Mouse (Mus musculus): Measurements from ENCODE around the gene Ndfip2.

The Ndfip2 gene

GRCm38 (mm10) chr14:105284062-105284461, 25.7 kb downstream of the Ndfip2 start:
- DNase-seq (ENCODE audit: low read depth, low spot score) = no peak

- no peak for DNase-seq (ENCODE audit: low read depth, low spot score)
Measured at GRCm38 (mm10) chr14:105287557-105287956, 29.2 kb downstream of the Ndfip2 start.

DNA sequence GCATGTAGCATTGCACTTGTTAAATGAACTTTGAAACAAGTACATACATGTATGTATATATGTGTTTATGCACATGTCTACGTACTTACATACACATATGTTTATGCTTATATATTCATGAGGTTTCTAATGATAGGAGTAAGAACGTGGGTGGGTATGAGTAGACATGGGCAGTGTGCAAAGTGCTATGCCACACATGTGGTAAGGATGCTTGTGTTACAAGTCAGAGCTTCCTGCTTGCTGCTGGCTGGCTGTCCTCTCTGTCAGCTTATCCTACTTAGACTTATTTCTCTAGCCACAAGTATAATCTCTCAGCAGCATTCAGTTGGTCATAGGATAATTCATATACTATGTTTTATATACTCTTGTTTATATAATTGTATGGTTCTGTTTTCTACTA, 29.6 kb downstream of the Ndfip2 start:
- DNase-seq (ENCODE audit: low read depth, low spot score) = no peak

- DNase-seq (ENCODE audit: low read depth, low spot score) = no peak
Measured at GRCm38 (mm10) chr14:105288529-105288928, 30.2 kb downstream of the Ndfip2 start.

DNA sequence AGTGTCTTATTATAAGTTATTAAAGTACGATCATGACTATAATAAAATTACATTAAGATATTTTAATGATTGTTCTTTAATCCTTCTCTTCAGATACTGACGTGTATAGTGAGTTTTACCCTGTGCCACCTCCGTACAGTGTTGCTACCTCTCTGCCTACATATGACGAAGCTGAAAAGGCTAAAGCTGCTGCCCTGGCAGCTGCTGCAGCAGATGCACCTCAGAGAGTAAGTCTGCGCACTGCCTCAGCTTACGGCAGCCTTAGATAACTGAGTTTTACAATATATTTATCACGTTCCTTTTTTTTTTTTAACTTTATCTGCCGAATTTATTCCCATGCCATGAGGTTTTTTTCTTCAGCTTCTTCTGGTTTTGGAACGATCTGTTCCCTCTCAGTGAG, 33.8 kb downstream of the Ndfip2 start:
- DNase-seq (ENCODE audit: low read depth, low spot score) = no peak

DNA sequence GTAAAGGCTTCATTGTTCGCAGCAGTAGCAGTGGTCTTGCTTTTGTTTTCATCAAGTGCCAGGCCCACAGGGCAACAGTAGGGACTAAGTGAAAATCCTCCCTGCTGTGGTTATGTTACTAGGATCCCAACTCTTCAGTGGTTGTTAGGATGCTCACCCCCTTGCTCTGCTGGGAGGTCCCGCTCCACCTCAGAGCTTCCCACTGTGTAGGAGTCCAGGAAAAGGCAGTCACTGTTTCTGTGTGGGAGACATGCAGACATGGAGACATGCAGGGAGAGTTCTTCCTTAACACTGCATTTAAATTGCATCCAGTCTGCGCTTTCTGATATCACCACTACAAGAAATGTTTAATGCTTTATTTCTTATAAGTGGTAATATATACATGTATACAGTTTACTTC, 35.4 kb downstream of the Ndfip2 start:
- DNase-seq (ENCODE audit: low read depth, low spot score) = no peak

- DNase-seq (ENCODE audit: low read depth, low spot score) = peak; percentile 31
Measured at GRCm38 (mm10) chr14:105295820-105296582, 37.6 kb downstream of the Ndfip2 start.

GRCm38 (mm10) chr14:105299744-105300255, 41.4 kb downstream of the Ndfip2 start:
- no peak for DNase-seq (ENCODE audit: low read depth, low spot score)

GRCm38 (mm10) chr14:105300551-105300950, 42.2 kb downstream of the Ndfip2 start:
- no peak for DNase-seq (ENCODE audit: low read depth, low spot score)

DNA sequence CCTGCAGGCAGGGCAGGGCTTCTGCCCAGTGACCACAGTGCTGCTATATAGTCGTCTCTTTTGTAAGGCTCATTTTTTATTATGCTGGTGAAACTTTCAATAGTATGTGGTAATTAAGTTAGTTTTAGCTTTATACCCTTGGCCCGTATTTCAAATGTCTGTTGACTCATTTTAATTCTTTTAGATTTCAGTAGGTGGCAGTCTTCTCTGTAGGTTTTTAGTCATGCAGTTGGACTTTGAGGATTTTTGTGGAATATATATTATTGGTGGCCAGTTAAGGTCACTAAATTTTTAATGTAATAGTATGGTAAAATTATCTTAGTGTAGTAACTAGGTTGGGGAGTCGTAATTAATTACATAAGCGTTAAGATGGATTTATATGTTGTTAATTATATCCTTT, 44.3 kb downstream of the Ndfip2 start:
- no peak for DNase-seq (ENCODE audit: low read depth, low spot score)

DNA sequence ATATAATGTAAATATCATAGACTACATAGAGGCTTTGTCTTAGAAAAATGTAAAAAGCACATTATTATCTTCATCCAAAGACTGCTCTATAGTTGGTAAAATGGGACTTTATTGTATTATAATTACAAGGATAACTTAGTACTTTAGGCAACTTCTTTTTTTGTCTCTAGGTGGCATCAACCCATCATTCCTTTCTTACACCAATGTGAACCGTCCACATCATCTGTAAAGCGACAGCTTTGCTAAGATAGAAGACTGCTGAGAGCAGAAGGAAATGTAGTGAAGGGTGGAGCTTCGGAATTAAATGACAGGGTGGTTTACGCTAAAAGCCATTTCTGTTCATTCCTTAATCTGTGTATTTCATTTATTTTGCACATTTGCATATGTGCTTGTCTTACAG, 49.3 kb downstream of the Ndfip2 start:
- DNase-seq (ENCODE audit: low read depth, low spot score) = no peak

DNA sequence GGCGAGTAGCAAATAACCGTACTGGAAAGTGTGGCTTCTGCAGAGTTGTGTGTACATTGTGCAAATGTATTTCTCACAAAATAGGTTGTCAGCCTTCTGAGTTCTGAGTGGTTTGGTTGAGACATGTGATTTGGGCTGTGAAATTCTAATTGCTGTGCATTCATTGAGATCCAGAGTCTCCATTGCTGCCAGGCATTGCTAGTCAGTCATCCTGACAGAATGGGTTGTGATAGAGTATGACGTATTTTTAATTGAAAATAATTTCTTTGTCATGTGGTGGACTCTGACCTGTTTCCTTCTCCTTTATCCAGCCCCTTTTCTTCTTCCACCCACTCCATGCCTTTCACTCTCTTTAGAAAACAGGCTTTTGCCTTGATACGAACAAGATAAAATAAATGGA, 54.0 kb downstream of the Ndfip2 start:
- no peak for DNase-seq (ENCODE audit: low read depth, low spot score)

- no peak for DNase-seq (ENCODE audit: low read depth, low spot score)
Measured at GRCm38 (mm10) chr14:105312944-105313343, 54.6 kb downstream of the Ndfip2 start.

GRCm38 (mm10) chr14:105313877-105314276, 55.5 kb downstream of the Ndfip2 start:
- DNase-seq (ENCODE audit: low read depth, low spot score) = peak; percentile 19

DNA sequence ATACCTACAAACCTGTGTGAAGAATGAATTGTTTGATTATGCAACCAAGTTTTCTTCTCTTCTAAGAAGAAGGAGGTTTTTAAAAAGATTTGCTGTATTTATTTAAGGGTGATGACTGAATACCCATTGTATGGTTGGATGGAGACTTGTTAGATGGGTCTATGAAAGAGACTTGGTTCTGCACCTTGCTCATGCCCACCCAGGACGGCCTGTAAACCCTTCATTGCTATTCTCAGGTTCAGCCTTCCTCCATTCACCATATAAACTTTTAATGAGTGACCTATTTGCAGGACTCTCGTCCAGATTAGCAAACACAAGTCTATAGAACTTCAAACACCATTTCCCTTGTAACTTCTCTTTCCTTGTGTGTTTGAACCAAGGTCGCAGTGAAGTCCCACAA, 63.3 kb downstream of the Ndfip2 start:
- DNase-seq (ENCODE audit: low read depth, low spot score) = no peak

GRCm38 (mm10) chr14:105322829-105323228, 64.5 kb downstream of the Ndfip2 start:
- no peak for DNase-seq (ENCODE audit: low read depth, low spot score)

- no peak for DNase-seq (ENCODE audit: low read depth, low spot score)
Measured at GRCm38 (mm10) chr14:105323448-105323847, 65.1 kb downstream of the Ndfip2 start.

- DNase-seq (ENCODE audit: low read depth, low spot score) = peak; percentile 16
Measured at GRCm38 (mm10) chr14:105328397-105329302, 70.3 kb downstream of the Ndfip2 start.

DNA sequence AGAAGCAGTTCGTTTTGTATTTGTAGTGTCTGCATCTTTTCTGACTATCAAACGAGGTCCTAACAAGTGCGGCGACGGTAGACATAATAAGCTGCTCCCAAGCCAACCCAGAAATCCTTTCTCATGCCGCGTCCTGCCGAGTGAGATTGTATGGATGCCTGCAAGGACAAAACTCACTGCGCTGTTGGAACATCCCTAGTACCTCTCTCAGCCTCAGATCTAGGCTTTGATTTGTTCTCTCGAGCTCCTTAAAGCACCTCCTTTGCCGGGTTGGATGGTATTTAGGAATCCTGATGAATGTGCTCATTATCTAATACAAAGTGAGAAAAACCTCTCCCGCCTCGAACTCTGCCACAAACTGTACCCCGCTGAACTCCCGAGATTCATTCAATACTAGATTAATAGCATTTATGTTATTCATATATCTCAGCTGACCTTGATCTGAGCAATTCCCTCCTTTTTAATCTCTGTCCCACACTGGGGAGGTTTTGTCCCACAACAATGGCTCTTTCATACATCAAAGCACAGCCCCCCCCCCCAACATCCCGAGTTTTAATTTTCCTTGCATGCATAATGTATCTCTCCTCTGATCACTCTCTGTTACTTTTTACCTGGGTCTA, 75.2 kb downstream of the Ndfip2 start:
- DNase-seq (ENCODE audit: low read depth, low spot score) = no peak

- no peak for DNase-seq (ENCODE audit: low read depth, low spot score)
Measured at GRCm38 (mm10) chr14:105341765-105342164, 83.4 kb downstream of the Ndfip2 start.

- DNase-seq (ENCODE audit: low read depth, low spot score) = no peak
Measured at GRCm38 (mm10) chr14:105354121-105354520, 95.7 kb downstream of the Ndfip2 start.

Data from embryo, embryonic 11.5 days (tissue).